In genomic region chr3:81989692-81990141, GRCm38 (mm10) we compare ENCODE assay signal across 21 mouse cellular contexts. TPM values are rescaled to one million over a fixed set of nuclear protein-coding genes. Genes with fewer than 3 reads are reported as not detected.
DNase-seq lines count a peak whose midpoint lies in the region; ATAC-seq and TF ChIP-seq lines count a peak whose summit lies in the region.
"Had no signal": no experiment of that assay in that cellular context is flagged by ENCODE, and none has a peak within 500 bp of the region (broad histone marks: within the 10 kb centered on the region; RNA-seq: fewer than 3 reads in every experiment).

No protein-coding gene starts in this region.

- ATAC-seq in heart, embryonic 11.5 days (replicated peaks; ENCODE audit: insufficient number of reproducible peaks, low FRiP score, low TSS enrichment), result peak; percentile 72
- ATAC-seq in heart, postnatal 0 days (ENCODE audit: insufficient read depth, low read depth), result peak; percentile 53; the same call in 1 of the 2 replicates
- ATAC-seq: forebrain, embryonic 14.5 days had no signal

- H3K4me3 ChIP-seq in heart, embryonic 11.5 days (ENCODE audit: low read depth, low read length), result no peak overlapping the region
- no peak overlapping the region for H3K4me3 ChIP-seq in heart, adult 2 months
- no peak overlapping the region for H3K4me3 ChIP-seq in heart, postnatal 0 days (ENCODE audit: low read depth, low read length)
- H3K4me3 ChIP-seq: embryonic facial prominence, embryonic 15.5 days; gastrocnemius, adult 2 months; hindbrain, embryonic 13.5 days; liver, embryonic 15.5 days; midbrain, embryonic 12.5 days had no signal

- peaks cover 10% of the 10 kb centered on the region for H3K4me1 ChIP-seq in heart, embryonic 11.5 days (ENCODE audit: control insufficient read depth, insufficient read depth, low read length)
- H3K4me1 ChIP-seq in heart, adult 2 months (ENCODE audit: control insufficient read depth, insufficient read depth, low read length), result peaks cover 3% of the 10 kb centered on the region; the same call in 1 of the 2 replicates
- peaks cover 7% of the 10 kb centered on the region for H3K4me1 ChIP-seq in heart, postnatal 0 days (ENCODE audit: control insufficient read depth, insufficient read depth)
- H3K4me1 ChIP-seq: embryonic facial prominence, embryonic 15.5 days; liver, embryonic 15.5 days; midbrain, embryonic 12.5 days had no signal

- no peak for TF ChIP-seq CTCF in heart, adult 2 months (IDR thresholded peaks at IDR 0.05)
- no peak for TF ChIP-seq CTCF in heart, postnatal 0 days (IDR thresholded peaks at IDR 0.05; ENCODE audit: low read depth)

- DNase-seq in heart, adult 2 months, result no peak
- peak; percentile 6 for DNase-seq in 3T3-L1 (ENCODE audit: low read depth, low spot score)
- DNase-seq in MEL-GATA-1-ER (ENCODE audit: extremely low read depth, low read depth), result peak; percentile 12
- peak; percentile 36 for DNase-seq in heart, postnatal 0 days (ENCODE audit: low spot score)
- no peak for DNase-seq in thymus, postnatal 25 days
- no peak for DNase-seq in neural tube, embryonic 10.5 days (ENCODE audit: extremely low spot score, low spot score)
- DNase-seq: cerebellum, adult 9-11 months; gastrocnemius, adult 2 months; kidney, adult 11 months; kidney, postnatal 14 days; layer of hippocampus, adult 9-11 months; right cerebral cortex, postnatal 4 days; thymus, adult 2 months had no signal

- peak overlapping the region; percentile 57 for H3K27ac ChIP-seq in heart, embryonic 11.5 days (ENCODE audit: low read depth, low read length)
- H3K27ac ChIP-seq in heart, adult 2 months, result no peak overlapping the region
- H3K27ac ChIP-seq in heart, postnatal 0 days (ENCODE audit: low read depth), result peak overlapping the region; percentile 8; the same call in 1 of the 2 replicates
- H3K27ac ChIP-seq: embryonic facial prominence, embryonic 15.5 days; gastrocnemius, adult 2 months; hindbrain, embryonic 13.5 days; liver, embryonic 15.5 days; midbrain, embryonic 12.5 days had no signal

- no peaks in the 10 kb centered on the region for H3K9me3 ChIP-seq in heart, embryonic 11.5 days (replicated peaks; ENCODE audit: control insufficient read depth, low read length)
- H3K9me3 ChIP-seq in heart, postnatal 0 days (replicated peaks; ENCODE audit: control insufficient read depth, low read length), result no peaks in the 10 kb centered on the region
- H3K9me3 ChIP-seq: embryonic facial prominence, embryonic 15.5 days; hindbrain, embryonic 13.5 days; liver, embryonic 15.5 days; midbrain, embryonic 12.5 days had no signal

- H3K9ac ChIP-seq in heart, embryonic 11.5 days (ENCODE audit: low read depth, low read length), result no peak overlapping the region
- no peak overlapping the region for H3K9ac ChIP-seq in heart, adult 2 months (ENCODE audit: low read depth, low read length)
- no peak overlapping the region for H3K9ac ChIP-seq in heart, postnatal 0 days (replicated peaks; ENCODE audit: low read depth, low read length)
- H3K9ac ChIP-seq: embryonic facial prominence, embryonic 15.5 days; hindbrain, embryonic 13.5 days; liver, embryonic 15.5 days; midbrain, embryonic 12.5 days had no signal

- no peaks in the 10 kb centered on the region for H3K36me3 ChIP-seq in heart, embryonic 11.5 days (ENCODE audit: control insufficient read depth, insufficient read depth, low read length)
- no peaks in the 10 kb centered on the region for H3K36me3 ChIP-seq in heart, adult 2 months (ENCODE audit: control insufficient read depth, insufficient read depth, low read length)
- no peaks in the 10 kb centered on the region for H3K36me3 ChIP-seq in heart, postnatal 0 days (replicated peaks; ENCODE audit: control insufficient read depth, insufficient read depth, low read length)
- H3K36me3 ChIP-seq: embryonic facial prominence, embryonic 15.5 days; hindbrain, embryonic 13.5 days; liver, embryonic 15.5 days; midbrain, embryonic 12.5 days had no signal

- intact Hi-C loops in heart, adult 2 months (cut with DNase I), result no loop called here

- no peak for TF ChIP-seq EP300 in heart, adult 2 months (IDR thresholded peaks at IDR 0.05; ENCODE audit: insufficient read depth, low read depth, low read length)
- TF ChIP-seq EP300 in heart, postnatal 0 days (IDR thresholded peaks at IDR 0.05; ENCODE audit: low read depth), result no peak

- no peaks in the 10 kb centered on the region for H3K27me3 ChIP-seq in heart, embryonic 11.5 days (ENCODE audit: control insufficient read depth, insufficient read depth, low read length)
- no peaks in the 10 kb centered on the region for H3K27me3 ChIP-seq in heart, adult 2 months (ENCODE audit: control insufficient read depth, insufficient read depth, low read length)
- no peaks in the 10 kb centered on the region for H3K27me3 ChIP-seq in heart, postnatal 0 days (ENCODE audit: control insufficient read depth, insufficient read depth, low read length)
- H3K27me3 ChIP-seq: embryonic facial prominence, embryonic 15.5 days; hindbrain, embryonic 13.5 days; liver, embryonic 15.5 days; midbrain, embryonic 12.5 days had no signal

- H3K79me2 ChIP-seq in heart, adult 2 months (replicated peaks; ENCODE audit: control insufficient read depth, insufficient read depth, low read length), result no peaks in the 10 kb centered on the region

- TF ChIP-seq POLR2A in heart, adult 2 months (IDR thresholded peaks at IDR 0.05; ENCODE audit: insufficient read depth, low read depth, low read length), result no peak

- WGBS in heart, embryonic 11.5 days (ENCODE audit: insufficient replicate concordance), result 16% methylated on average over 2 of the region's 2 CpGs
- 5% methylated on average over 2 of the region's 2 CpGs for WGBS in heart, adult 2 months
- WGBS in heart, postnatal 0 days, result 4% methylated on average over 2 of the region's 2 CpGs

- H3K4me2 ChIP-seq in heart, embryonic 11.5 days, result no peak overlapping the region
- H3K4me2 ChIP-seq in heart, postnatal 0 days (ENCODE audit: low read depth, low read length), result no peak overlapping the region
- H3K4me2 ChIP-seq: embryonic facial prominence, embryonic 15.5 days; hindbrain, embryonic 13.5 days; liver, embryonic 15.5 days; midbrain, embryonic 12.5 days had no signal

RNA-seq across cellular contexts. Expression of gene Asic5, which starts 7.6 kb away (rescaled TPM):
- not detected in 2 replicates for polyA plus RNA-seq in heart, embryonic 11.5 days (2014; fragmentation: Nextera tagmentation; extraction: Ambion mirVana)
- total RNA-seq in heart, adult 2 months (2021), result not detected
- polyA plus RNA-seq in heart, adult 2 months (2012; rRNA removed), result not detected in 2 replicates
- not detected in 2 replicates for total RNA-seq in heart, postnatal 0 days (2014; rRNA removed; ENCODE audit: low replicate concordance)
- not detected in 2 replicates for polyA plus RNA-seq in heart, postnatal 0 days (2015; fragmentation: Nextera tagmentation; extraction: Ambion mirVana)
- total RNA-seq: adrenal gland, adult 2 months; gastrocnemius, adult 2 months; left cerebral cortex, postnatal 25 days had no signal
- polyA plus RNA-seq: adrenal gland, adult 2 months; embryonic facial prominence, embryonic 15.5 days; forebrain, embryonic 14.5 days; hindbrain, embryonic 13.5 days; liver, embryonic 15.5 days; midbrain, embryonic 12.5 days had no signal

RNA-seq across cellular contexts. Expression of gene Tdo2, which starts 13.7 kb away (rescaled TPM):
- polyA plus RNA-seq in heart, embryonic 11.5 days (2014; fragmentation: Nextera tagmentation; extraction: Ambion mirVana), result 1.4 and 1.6 TPM in 2 replicates
- total RNA-seq in heart, adult 2 months (2021), result not detected
- polyA plus RNA-seq in heart, adult 2 months (2012; rRNA removed), result 0.32 TPM in 1 of 2 replicates, not detected in the other
- not detected in 2 replicates for total RNA-seq in heart, postnatal 0 days (2014; rRNA removed; ENCODE audit: low replicate concordance)
- polyA plus RNA-seq in heart, postnatal 0 days (2015; fragmentation: Nextera tagmentation; extraction: Ambion mirVana), result 0.07 and 0.11 TPM in 2 replicates
- total RNA-seq: gastrocnemius, adult 2 months had no signal
- polyA plus RNA-seq: liver, embryonic 15.5 days; midbrain, embryonic 12.5 days had no signal

RNA-seq across cellular contexts. Expression of gene Ctso, which starts 57.3 kb away (rescaled TPM):
- 17.0 and 17.2 TPM in 2 replicates for polyA plus RNA-seq in heart, embryonic 11.5 days (2014; fragmentation: Nextera tagmentation; extraction: Ambion mirVana)
- total RNA-seq in heart, adult 2 months (2021), result 1 to 10 TPM; 8.0 to 8.6 TPM
- 7.3 and 12.4 TPM in 2 replicates for polyA plus RNA-seq in heart, adult 2 months (2012; rRNA removed)
- total RNA-seq in heart, postnatal 0 days (2014; rRNA removed; ENCODE audit: low replicate concordance), result 9.6 and 12.9 TPM in 2 replicates
- 19.5 and 20.6 TPM in 2 replicates for polyA plus RNA-seq in heart, postnatal 0 days (2015; fragmentation: Nextera tagmentation; extraction: Ambion mirVana)

Comparison
In these comparisons a context has a peak if more than half of its experiments do, and no peak if none do; other contexts are left out.
1. DNase-seq: peak in 3T3-L1 (single experiment), MEL-GATA-1-ER (single experiment) and heart, postnatal 0 days (single experiment); none in heart, adult 2 months (0 of 2), thymus, postnatal 25 days (single experiment) and neural tube, embryonic 10.5 days (single experiment).